Mouse (Mus musculus) midbrain, embryonic 10.5 days (tissue): Measurements from ENCODE around the gene Nup62. TPM values are rescaled to one million over a fixed set of nuclear protein-coding genes. Genes with fewer than 3 reads are reported as not detected.
A peak's percentile ranks its signal among the peaks of the same experiment; 100 is the strongest.

Experiments used
- DNase-seq: peaks from one replicate; pipeline ENCODE4 v3.0.0-alpha.2; 2017; ENCODE audit warnings: low spot score
- H3K27ac ChIP-seq: fragments of 300-500 bp; sonication (generic); replicated peaks from 2 replicates; pipeline ENCODE4 v1.5.1; 2016; ENCODE audit warnings: mild to moderate bottlenecking
- H3K27me3 ChIP-seq: fragments of 300-500 bp; sonication (generic); 2 replicates; pipeline ENCODE4 v1.6.1; 2016; ENCODE audit warnings: low read depth, mild to moderate bottlenecking; ENCODE audit not compliant: poor library complexity, severe bottlenecking
- H3K36me3 ChIP-seq: fragments of 300-500 bp; sonication (generic); 2 replicates; pipeline ENCODE4 v1.6.1; 2016; ENCODE audit warnings: mild to moderate bottlenecking, moderate library complexity
- H3K4me1 ChIP-seq: fragments of 300-500 bp; sonication (generic); 2 replicates; pipeline ENCODE4 v1.6.1; 2016
- H3K4me3 ChIP-seq: fragments of 300-500 bp; sonication (generic); 2 replicates; pipeline ENCODE4 v1.5.1; 2016; ENCODE audit warnings: mild to moderate bottlenecking, moderate library complexity
- H3K9me3 ChIP-seq: fragments of 300-500 bp; sonication (generic); replicated peaks from 2 replicates; pipeline ENCODE4 v1.6.1; 2016; ENCODE audit warnings: mild to moderate bottlenecking
- WGBS: fragments of 180-500 bp; shearing (Covaris S2); methylation state at CpG from one replicate; pipeline ENCODE4 v1.1.7; 2016; 5-methylcytosine and 5-hydroxymethylcytosine counted together
- polyA plus RNA-seq: library from polyadenylated mRNA; unstranded; fragments of >200 nt; fragmentation: Nextera tagmentation; extraction: Ambion mirVana; gene quantifications from 2 replicates; pipeline ENCODE4 v1.2.1, GENCODE M21; 2016

The Nup62 gene
- polyA plus RNA-seq, 1 experiment from 2014 or later = 162 TPM

GRCm38 (mm10) chr7:44810819-44811557 lies 4.9 kb upstream of the Nup62 start:
- no peak overlapping the region for H3K27ac ChIP-seq
- peaks cover 39% of the 10 kb centered on the region for H3K36me3 ChIP-seq
- no peak overlapping the region for H3K4me3 ChIP-seq
- H3K4me1 ChIP-seq = peaks cover 13% of the 10 kb centered on the region
- no peaks in the 10 kb centered on the region for H3K9me3 ChIP-seq
- 94% methylated on average over 7 of the region's 7 CpGs for WGBS
- DNase-seq = no peak
- H3K27me3 ChIP-seq = no peaks in the 10 kb centered on the region

GRCm38 (mm10) chr7:44812651-44813325 lies 3.1 kb upstream of the Nup62 start:
- H3K27me3 ChIP-seq = no peaks in the 10 kb centered on the region
- H3K36me3 ChIP-seq = peaks cover 39% of the 10 kb centered on the region
- 93% methylated on average over 20 of the region's 20 CpGs for WGBS
- no peaks in the 10 kb centered on the region for H3K9me3 ChIP-seq
- no peak for DNase-seq
- no peak overlapping the region for H3K27ac ChIP-seq
- H3K4me1 ChIP-seq = peaks cover 20% of the 10 kb centered on the region
- no peak overlapping the region for H3K4me3 ChIP-seq

GRCm38 (mm10) chr7:44813985-44814384 lies 1.9 kb upstream of the Nup62 start:
- Histone ChIP-seq H3K27ac (no peak overlapping the region), H3K4me1 (peaks cover 32% of the 10 kb centered on the region), H3K27me3 (no peaks in the 10 kb centered on the region), H3K36me3 (peaks cover 46% of the 10 kb centered on the region), H3K4me3 (no peak overlapping the region), H3K9me3 (no peaks in the 10 kb centered on the region)
- no peak for DNase-seq
- 88% methylated on average over 3 of the region's 3 CpGs for WGBS

DNA sequence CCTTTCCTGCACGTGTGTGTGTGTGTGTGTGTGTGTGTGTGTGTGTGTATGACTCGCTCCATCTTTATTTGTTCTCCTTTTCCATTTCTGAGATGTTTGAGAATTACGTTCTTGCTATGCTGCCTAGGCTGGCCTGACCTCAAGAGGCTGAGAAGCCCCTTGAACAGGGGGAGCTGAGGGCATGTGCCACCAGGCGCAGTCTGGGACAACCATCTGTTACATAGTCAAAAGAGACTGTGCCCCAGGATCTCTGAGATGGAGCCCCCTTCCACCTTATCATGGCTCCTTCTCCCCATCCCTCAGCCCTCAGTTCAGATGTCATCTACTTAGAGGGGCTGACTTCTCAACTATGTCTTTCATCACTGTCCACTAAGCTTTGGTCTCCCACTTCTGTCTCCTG lies 1.5 kb upstream of the Nup62 start:
- H3K36me3 ChIP-seq = peaks cover 50% of the 10 kb centered on the region
- 87% methylated on average over 4 of the region's 4 CpGs for WGBS
- peaks cover 37% of the 10 kb centered on the region for H3K4me1 ChIP-seq
- no peaks in the 10 kb centered on the region for H3K9me3 ChIP-seq
- H3K27ac ChIP-seq = peak overlapping the region; percentile 99
- DNase-seq = no peak
- no peaks in the 10 kb centered on the region for H3K27me3 ChIP-seq
- peak overlapping the region; percentile 88 for H3K4me3 ChIP-seq

DNA sequence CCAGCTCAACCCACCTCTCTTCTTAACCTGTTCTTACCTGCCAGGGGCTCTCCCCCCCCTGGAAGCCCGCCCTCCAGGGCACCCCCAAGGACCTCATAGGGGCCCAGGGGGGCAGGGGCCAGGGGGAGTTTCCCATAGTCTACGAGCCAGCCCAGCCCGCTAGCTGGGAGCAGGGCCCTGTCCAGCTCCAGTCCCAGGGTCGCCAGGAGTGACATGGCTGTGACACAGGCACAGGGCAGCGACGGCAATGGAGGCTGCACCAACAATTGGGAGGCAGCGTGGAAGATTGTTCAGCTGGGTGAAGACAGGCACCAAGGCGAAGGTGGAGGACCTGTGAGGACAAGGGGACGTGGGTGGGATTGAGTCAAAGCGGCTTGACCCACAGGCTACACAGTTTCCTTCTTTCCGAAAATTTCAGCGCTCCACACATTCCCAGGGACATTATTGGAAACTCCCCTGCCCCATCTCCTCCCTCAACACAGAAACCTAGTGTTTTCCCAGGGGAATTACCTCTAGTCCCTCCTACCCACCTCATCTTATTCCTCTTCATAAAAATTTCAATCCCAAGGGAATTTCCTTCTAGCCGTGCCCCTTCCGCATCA lies 835 bp upstream of the Nup62 start:
- Histone ChIP-seq H3K9me3 (no peaks in the 10 kb centered on the region), H3K27ac (peak overlapping the region; percentile 99), H3K4me1 (peaks cover 43% of the 10 kb centered on the region), H3K4me3 (peak overlapping the region; percentile 88), H3K36me3 (peaks cover 56% of the 10 kb centered on the region), H3K27me3 (no peaks in the 10 kb centered on the region)
- DNase-seq = no peak
- WGBS = 35% methylated on average over 14 of the region's 14 CpGs

DNA sequence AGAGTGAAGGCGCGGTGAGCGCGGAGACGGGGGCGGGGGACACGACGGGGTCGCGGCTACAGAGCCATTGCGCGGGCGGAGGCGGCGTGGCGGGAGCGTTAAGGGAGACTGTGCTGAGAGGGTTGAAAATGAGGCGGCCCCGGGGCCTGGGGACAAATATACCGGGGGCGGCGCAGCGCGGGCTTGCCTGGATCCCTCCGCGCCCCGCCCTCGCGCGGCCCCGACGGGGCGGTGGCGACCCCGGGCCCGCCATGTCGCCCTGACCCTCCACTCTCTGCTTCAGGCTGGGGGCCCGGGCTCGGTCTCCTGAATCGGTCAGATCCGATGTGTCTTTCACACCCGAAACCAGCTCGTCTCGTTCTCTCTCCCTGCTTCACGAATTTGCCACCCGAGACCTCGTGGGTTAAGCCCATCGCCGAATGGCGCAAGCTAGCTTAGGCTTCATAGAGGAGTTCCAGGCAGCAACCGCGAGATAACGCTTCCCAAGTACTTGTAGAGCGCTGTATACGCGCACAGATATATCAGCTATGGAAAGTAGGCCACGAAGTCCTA lies 658 bp downstream of the Nup62 start, which contains the start of gene Atf5:
Atf5 (minus strand) TSS at position 189 of the 552 bp plus-strand sequence.
- H3K9me3 ChIP-seq = no peaks in the 10 kb centered on the region
- peaks cover 57% of the 10 kb centered on the region for H3K36me3 ChIP-seq
- DNase-seq = no peak
- H3K4me1 ChIP-seq = peaks cover 56% of the 10 kb centered on the region
- H3K27me3 ChIP-seq = no peaks in the 10 kb centered on the region
- H3K4me3 ChIP-seq = peak within 1 kb of the TSS; percentile 88
- H3K27ac ChIP-seq = peak within 1 kb of the TSS; percentile 99
- under 1% methylated on average over 56 of the region's 57 CpGs for WGBS

- WGBS = 44% methylated on average over 3 of the region's 3 CpGs
- Histone ChIP-seq H3K27me3 (no peaks in the 10 kb centered on the region), H3K4me3 (peak overlapping the region; percentile 88), H3K9me3 (no peaks in the 10 kb centered on the region), H3K27ac (peak overlapping the region; percentile 99), H3K36me3 (peaks cover 51% of the 10 kb centered on the region), H3K4me1 (peaks cover 58% of the 10 kb centered on the region)
- no peak for DNase-seq
Measured at GRCm38 (mm10) chr7:44817441-44817840, 1.6 kb downstream of the Nup62 start.

DNA sequence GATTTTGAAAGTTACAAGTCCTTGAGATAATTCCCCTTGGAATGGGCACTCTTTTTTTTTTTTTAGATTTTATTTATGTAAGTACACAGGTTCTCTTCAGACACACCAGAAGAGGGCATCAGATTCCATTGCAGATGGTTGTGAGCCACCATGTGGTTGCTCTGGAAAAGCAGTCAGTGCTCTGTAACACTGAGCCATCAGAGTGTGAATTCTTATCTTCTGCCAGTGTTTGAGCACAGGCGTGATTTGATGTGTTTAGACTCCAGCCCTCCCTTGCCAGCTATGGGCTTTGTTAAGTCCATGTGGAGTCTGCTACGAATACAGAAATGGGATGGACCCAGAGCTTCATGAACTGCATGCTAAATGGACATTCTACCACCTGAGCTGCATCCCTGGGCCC lies 2.3 kb downstream of the Nup62 start:
- Histone ChIP-seq H3K36me3 (peaks cover 49% of the 10 kb centered on the region), H3K27ac (peak overlapping the region; percentile 99; the same call in 1 of the 2 replicates), H3K9me3 (no peaks in the 10 kb centered on the region), H3K4me1 (peaks cover 63% of the 10 kb centered on the region), H3K4me3 (peak overlapping the region; percentile 88), H3K27me3 (no peaks in the 10 kb centered on the region)
- DNase-seq = no peak
- 61% methylated on average over 2 of the region's 2 CpGs for WGBS

- Histone ChIP-seq H3K36me3 (peaks cover 47% of the 10 kb centered on the region), H3K27ac (peak overlapping the region; percentile 71), H3K9me3 (no peaks in the 10 kb centered on the region), H3K4me1 (peaks cover 69% of the 10 kb centered on the region), H3K27me3 (no peaks in the 10 kb centered on the region), H3K4me3 (peak overlapping the region; percentile 88)
- DNase-seq = no peak
- 53% methylated on average over 6 of the region's 6 CpGs for WGBS
Measured at GRCm38 (mm10) chr7:44818751-44819235, 2.9 kb downstream of the Nup62 start.

DNA sequence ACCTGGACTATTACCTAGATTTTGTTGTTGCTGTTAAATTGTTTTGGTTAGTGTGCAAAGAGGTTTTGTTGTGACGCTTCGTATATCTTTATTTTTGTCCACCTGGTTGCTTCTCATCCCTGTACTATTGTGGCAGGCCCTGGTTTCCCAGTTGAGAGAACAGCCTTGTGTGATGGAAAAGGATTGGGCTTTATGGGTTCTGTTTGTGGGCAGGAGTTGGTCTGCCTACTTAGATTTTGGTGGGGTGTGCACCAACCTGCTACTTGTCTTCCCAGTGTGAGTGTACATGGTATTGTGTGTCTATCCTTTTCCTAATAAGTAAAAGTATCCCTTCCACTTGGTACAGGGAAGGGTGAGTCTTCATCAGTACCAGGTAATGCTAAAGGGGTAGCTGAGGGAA lies 3.5 kb downstream of the Nup62 start:
- H3K36me3 ChIP-seq = peaks cover 42% of the 10 kb centered on the region; the same call in 1 of the 2 replicates
- H3K27ac ChIP-seq = peak overlapping the region; percentile 71
- H3K4me3 ChIP-seq = peak overlapping the region; percentile 88
- H3K27me3 ChIP-seq = no peaks in the 10 kb centered on the region
- H3K4me1 ChIP-seq = peaks cover 73% of the 10 kb centered on the region
- H3K9me3 ChIP-seq = no peaks in the 10 kb centered on the region
- DNase-seq = no peak
- WGBS = 94% methylated on average over 2 of the region's 2 CpGs

DNA sequence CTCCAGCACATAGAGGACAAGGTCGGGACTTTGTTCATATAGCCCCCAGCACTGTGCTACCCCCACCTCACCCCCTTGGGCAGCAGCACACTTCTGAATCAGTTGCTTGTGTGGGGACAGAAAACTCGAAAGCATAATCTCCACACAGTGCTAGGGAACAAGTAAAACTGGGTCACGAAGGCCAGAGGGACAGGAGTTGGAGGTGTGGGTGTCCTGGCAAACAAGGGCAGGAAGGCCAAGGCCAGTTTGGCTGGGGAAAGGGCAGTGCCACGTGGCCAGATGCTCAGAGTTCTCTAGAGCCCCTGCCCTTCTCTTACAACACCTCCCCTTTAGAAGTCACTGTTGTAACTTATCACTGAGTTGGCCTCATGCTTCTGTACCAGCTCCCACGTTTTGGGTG lies 4.0 kb downstream of the Nup62 start:
- 81% methylated on average over 5 of the region's 5 CpGs for WGBS
- no peak for DNase-seq
- Histone ChIP-seq H3K27me3 (no peaks in the 10 kb centered on the region), H3K4me3 (peak overlapping the region; percentile 88), H3K36me3 (peaks cover 41% of the 10 kb centered on the region; the same call in 1 of the 2 replicates), H3K27ac (0 out of 2 replicates have a peak overlapping the region, but pooled peaks have one; percentile 6), H3K4me1 (peaks cover 72% of the 10 kb centered on the region), H3K9me3 (no peaks in the 10 kb centered on the region)

- H3K4me1 ChIP-seq = peaks cover 66% of the 10 kb centered on the region
Measured at GRCm38 (mm10) chr7:44820525-44820924, 4.6 kb downstream of the Nup62 start.

More at GRCm38 (mm10) chr7:44820525-44820924, 4.6 kb downstream of the Nup62 start:
- Histone ChIP-seq H3K36me3 (peaks cover 44% of the 10 kb centered on the region), H3K27ac (no peak overlapping the region), H3K27me3 (no peaks in the 10 kb centered on the region), H3K4me3 (no peak overlapping the region), H3K9me3 (no peaks in the 10 kb centered on the region)
- no peak for DNase-seq
- 88% methylated on average over 3 of the region's 3 CpGs for WGBS
